Mouse (Mus musculus) brain, embryonic 14.5 days (tissue): ENCODE measurements at regions not wholly inside any gene's neighbourhood (a gene's known extent, or its start where the extent isn't known, plus 50 kb on each side); places are given as distances from the start of the nearest gene placed in this dataset.
"Not testable (repeated sequence)": the region's sequence is repeated elsewhere in the genome, so short reads cannot be mapped to it uniquely, and the experiment has no call there.

Experiments
- CTCF ChIP-seq: fragments of 200-500 bp; IDR thresholded peaks from 2 replicates; pipeline ENCODE4 v1.5.1; 2012; ENCODE audit warnings: inconsistent platforms, mild to moderate bottlenecking, moderate library complexity, borderline replicate concordance; ENCODE audit not compliant: insufficient read depth, insufficient read length; ENCODE audit errors: extremely low read depth
- POLR2A ChIP-seq: fragments of 200-500 bp; IDR thresholded peaks from 2 replicates; pipeline ENCODE4 v1.6.1; 2012; ENCODE audit warnings: mild to moderate bottlenecking, inconsistent platforms, borderline replicate concordance; ENCODE audit not compliant: poor library complexity, insufficient read depth, insufficient read length, severe bottlenecking; ENCODE audit errors: extremely low read depth

- TF ChIP-seq CTCF, POLR2A: not testable (repeated sequence)
Measured at GRCm38 (mm10) chr8:39366346-39366745, 1308.5 kb upstream of the Adam24 start.
